Mouse (Mus musculus): ENCODE measurements around the gene Trmt112.

Trmt112 gene

DNA sequence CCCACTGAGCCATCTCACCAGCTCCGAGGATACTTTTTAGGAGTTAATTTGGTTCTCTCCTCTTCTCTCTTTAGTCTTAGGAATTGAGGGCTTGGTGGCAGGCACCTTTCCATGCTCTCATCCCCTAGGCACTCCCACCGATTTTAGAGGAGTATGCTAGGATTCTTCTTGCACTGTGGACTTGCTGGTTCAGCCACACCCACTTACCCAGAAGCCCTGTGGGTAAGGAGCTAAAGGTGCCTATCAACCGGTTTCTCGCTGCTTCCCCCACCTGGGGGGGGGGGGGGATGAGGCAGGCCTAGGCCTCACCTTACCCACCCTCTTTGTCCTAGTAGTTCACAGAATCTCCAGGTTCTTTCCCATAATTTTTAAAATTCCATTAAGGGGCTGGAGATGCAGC is 38.2 kb downstream of the Trmt112 start:
- no peak for DNase-seq (ENCODE audit: low spot score in 2 of 2)

DNA sequence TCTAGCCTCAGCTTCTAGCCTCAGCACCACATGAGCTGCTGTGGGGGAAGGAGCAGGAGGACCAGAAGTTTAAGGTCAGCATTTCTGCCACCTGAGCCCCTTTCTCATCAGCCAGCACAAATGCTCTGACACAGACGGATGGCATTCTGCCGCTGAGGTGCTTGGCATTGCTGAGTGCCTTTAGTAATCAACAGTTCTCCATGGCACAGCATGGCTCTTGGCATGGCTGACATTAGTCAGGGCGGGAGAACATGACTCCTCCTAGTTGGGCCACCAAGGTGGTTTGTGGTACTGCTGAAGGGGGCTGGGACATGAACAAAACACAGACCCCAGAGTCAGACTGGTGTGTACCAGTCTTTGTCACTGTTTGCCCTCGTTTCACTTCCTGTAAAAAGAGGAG is 38.7 kb downstream of the Trmt112 start:
- no peak for DNase-seq (ENCODE audit: low spot score in 2 of 2)

DNA sequence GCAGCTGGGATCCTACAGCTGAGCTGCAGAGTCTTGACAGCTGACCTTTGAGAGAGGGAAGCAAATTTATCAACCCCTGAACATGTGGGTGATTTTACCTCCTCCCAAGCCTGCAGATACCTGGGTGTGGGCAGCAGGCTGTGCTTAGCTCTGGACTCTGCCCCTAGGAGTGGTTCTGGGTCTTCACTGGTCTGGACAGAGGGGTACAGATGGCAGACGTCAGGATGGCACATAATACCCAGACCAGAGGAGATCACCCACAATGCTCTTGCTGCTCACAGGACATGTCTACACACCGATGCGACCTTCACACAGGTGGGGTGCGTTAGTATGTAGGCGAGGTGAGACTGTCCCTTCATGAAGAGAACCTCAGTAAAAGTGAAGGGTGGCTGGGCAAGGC is 40.0 kb downstream of the Trmt112 start:
- no peak for DNase-seq (ENCODE audit: low spot score in 2 of 2)

DNA sequence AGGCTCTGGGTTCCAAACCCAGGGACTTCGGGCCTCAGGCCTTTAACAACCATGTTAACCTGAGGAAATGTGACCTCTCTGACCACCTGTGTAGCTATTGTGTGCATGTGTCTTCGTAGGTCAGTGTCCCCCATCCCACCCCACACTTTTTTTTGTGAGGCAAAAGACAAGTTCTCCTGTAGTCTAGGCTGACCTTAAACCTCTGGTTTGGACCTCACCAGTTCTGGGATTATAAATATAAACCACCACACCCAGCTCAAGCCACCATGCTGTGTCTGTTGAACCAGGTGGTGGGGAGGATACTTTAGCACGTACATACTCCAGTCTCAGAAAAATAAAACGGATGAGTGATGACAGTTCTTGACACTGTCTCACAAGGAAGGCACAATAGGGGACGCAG is 40.5 kb downstream of the Trmt112 start:
- no peak for DNase-seq (ENCODE audit: low spot score in 2 of 2)

DNA sequence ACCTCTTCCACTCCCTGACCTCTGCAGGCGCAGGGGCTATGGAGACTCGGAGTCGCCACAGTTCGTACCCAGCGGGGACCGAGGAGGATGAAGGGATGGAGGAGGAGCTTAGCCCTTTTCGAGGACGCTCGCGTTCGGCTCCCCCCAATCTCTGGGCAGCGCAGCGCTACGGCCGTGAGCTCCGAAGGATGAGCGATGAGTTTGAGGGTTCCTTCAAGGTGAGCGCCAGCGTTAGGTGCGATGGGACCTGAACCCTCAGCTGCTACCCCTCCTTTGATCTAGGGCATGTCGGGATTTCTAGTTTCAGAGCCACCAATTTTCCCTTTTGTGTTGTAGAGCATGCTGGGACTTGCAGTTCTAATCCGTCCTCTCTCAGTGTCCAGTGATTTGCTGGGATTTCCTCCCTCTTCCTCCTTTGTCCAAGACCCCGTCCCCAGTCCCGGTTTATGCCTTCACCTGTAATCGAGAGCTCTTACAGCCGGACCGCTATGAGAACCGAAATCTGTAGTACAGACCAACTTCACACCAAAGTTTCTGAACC is 41.2 kb downstream of the Trmt112 start:
- DNase-seq (ENCODE audit: low spot score in 2 of 2), result no peak

DNA sequence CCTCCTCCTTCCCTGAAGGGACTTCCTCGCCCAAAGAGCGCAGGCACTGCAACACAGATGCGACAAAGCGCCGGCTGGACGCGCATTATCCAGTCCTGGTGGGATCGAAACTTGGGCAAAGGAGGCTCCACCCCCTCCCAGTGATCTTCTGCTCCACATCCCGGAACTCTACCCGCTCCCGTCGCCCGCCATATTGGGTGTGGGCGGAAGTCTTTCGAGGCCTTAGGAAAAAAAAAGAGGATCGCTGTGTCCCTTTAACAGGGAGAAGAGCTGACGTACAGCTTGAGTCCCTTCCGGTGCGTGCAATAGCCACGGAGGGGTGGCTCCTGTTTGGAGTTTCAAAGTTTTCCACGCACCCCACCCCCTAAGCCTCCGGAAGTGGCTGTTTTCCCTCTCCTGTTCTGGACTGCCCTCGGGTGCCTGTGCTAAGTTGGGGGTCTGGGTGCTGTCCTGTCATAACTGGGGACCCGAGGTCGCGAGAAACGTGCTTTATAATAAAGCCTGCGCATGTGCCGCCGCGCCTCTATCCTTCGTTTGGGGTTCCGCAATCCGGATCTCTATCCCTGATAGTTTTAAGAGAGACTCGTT is 42.0 kb downstream of the Trmt112 start:
- peak; percentile 90 to 95 for DNase-seq (ENCODE audit: low spot score in 2 of 2)

DNA sequence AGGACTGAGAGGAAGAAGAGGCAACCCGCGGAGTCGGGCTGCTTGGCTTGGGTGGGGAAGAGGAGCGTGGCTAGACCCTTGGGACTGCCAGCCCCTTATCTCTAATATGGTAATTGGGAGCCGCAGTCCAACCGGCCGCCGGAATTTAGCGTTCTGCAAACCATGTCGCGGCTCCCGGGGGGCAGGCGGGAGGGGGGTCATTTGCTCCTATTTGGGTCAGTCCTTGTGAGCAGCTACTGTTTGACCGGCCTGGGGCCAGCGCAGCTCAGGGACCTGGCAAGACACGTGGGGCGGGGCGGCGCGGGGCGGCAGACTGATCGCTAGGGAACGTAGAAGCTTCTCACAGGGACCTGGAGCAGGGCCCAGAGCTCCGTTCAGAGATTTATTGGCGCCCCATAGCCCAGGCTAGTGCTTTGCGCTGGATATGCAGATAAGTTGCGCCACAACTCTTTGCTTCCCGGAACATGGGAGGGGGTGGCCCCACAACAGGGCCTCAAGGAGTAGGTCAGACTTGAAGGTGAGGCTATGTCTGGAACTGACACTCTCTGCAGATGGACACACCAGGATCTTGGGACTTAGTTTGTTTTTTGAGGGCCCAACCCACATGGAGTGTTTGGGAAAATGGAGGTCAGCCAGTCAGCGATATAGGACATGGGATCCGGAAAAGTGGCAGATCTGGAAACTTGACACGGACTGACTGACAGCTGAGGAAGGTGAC is 42.7 kb downstream of the Trmt112 start:
- DNase-seq (ENCODE audit: low spot score in 2 of 2), result peak; percentile 62 to 73

DNA sequence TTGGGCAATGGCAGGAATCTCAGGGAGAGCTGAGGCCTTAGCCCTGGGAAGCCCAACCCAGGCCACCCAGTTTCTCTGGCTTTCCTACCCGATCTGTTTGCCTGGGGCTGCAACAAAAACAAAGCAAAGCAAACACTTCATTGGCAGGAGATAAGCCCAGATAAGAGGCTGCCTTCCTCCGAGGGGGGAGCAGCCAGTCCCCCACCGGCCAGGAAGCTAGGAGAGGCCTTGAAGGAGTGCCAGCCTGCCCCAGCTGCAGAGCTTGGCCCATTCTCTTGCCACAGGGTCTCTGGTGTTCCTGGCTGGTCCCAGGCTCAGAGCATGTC is 43.2 kb downstream of the Trmt112 start:
- DNase-seq (ENCODE audit: low spot score in 2 of 2), result no peak

DNA sequence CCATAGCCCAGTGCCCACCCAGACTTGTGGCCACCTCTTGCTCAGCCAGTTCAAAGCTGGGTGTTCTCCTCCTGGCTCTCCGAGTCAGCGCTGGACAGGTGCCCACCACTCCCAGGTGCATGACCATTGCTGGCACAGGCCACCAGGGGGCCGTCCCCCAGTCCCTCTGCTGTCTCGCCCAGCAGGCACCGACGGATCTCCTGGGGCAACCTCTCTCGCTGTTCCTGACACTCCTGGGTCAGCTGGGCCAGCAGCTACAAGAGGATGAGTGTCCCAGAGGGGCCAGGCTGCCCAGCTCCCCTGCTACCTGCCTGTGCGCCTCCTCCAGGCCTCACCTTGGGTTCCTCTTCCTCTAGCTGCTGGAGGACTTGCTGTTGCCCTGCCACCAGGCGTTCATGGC is 44.5 kb downstream of the Trmt112 start:
- DNase-seq (ENCODE audit: low spot score in 2 of 2), result no peak

DNA sequence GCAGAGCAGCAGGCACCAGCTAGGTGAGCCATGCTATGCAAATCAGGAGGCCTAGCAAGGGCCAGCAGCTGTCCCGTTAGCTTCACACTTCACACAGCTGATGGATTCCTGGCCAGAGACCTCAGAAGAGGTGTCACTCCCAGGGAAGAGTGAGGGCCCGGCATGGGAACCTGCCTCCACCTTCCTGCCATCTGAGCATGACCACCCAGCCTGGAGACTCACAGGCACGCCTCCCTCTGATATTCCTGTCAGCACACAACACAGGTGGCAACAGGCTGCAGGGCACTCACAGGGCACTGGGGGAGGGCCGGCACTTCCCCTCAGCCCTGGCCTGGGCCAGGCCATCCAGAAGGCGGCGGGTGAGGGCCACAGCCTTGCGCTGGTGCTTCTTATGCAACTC is 45.9 kb downstream of the Trmt112 start:
- no peak for DNase-seq (ENCODE audit: low spot score in 2 of 2)

DNA sequence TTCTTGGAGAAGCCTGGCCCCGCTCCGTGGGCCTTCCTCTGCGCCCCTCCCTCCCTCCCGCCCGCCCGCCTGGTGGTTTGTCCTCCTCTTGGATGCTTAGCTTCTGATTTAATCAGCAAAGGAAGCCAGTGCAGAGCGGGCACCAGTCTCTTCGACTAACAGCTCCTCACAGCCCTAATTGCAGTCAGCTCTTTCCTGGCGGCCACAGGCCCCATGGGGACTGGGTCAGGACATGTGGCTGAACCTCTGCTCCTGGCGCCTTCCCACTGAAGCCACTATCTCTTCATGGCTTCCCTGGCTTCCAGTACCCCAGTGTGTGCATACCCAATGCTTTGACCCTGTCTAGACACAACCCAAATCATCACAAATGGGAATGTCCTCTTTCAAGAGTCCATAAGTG is 47.0 kb downstream of the Trmt112 start:
- no peak for DNase-seq (ENCODE audit: low spot score in 2 of 2)
